Mouse (Mus musculus): ENCODE measurements around the gene Arhgef12.

DNA sequence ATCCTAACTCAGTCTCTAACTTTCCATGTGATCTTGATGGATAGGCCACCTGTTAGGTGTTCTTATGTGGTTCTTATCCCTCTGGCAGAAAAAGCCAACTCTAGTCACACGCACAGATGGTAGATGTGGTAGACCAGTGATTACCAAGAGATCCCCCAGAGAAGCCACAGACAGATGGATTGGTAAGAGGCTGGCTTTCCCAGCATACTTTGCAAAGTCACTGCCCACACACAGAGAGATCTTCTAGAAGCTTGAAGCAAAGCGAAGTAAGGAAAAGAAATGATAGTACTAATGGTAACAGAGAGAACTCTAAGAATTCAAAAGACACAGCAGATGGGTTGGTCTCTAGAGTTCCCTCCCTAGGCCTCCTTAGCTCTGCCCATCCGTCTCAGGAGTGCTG is 42.5 kb upstream of the Arhgef12 start:
- TF ChIP-seq GATA1 (IDR thresholded peaks at IDR 0.05; ENCODE audit: borderline replicate concordance, low read length), result no peak
- no peak for TF ChIP-seq FLI1 (IDR thresholded peaks at IDR 0.05; ENCODE audit: low read length)

Measured in megakaryocyte, embryonic 14.5 days (primary cell).